Mouse (Mus musculus) liver, adult (tissue): ENCODE measurements around the gene C1qc.

Experiments
- GATA4 ChIP-seq: IDR thresholded peaks from 2 replicates; pipeline ENCODE4 v1.6.1; 2014; ENCODE audit warnings: mild to moderate bottlenecking, low read length; ENCODE audit not compliant: insufficient replicate concordance

C1qc gene

DNA sequence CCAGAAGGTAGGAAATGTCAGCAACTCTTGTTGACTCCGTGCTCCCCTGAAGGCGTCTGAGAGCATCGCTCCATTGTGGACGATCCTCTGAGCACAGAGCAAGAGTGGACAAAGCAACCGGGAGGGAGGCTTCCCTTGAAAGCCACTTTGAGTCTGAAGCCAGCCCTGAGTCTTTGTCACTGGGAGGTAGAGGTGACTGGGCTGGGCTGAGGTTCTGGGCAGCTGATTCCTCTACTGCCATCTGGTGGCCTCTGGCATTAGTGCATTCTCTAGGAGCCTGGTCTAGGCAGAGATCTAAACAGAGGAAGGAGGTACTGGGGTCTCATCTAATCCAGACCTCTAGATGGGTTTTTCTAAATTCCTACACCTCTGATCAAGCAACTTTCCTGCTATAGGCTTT lies 51.8 kb downstream of the C1qc start:
- no peak for TF ChIP-seq GATA4
